Mouse (Mus musculus) intestine, postnatal 0 days (tissue): ENCODE measurements around the gene Osgepl1. TPM values are rescaled to one million over a fixed set of nuclear protein-coding genes. Genes with fewer than 3 reads are reported as not detected.
"Not testable (repeated sequence)": the region's sequence is repeated elsewhere in the genome, so short reads cannot be mapped to it uniquely, and the experiment has no call there.

Experiments
- ATAC-seq: fragments of 200-750 bp; cut with Nextera tagmentation; 2 replicates; pipeline ENCODE4 v1.8.0; 2017; ENCODE audit warnings: mild to moderate bottlenecking, moderate TSS enrichment, moderate library complexity
- H3K27ac ChIP-seq: fragments of 300-500 bp; sonication (generic); 2 replicates; pipeline ENCODE4 v1.5.1; 2014; ENCODE audit warnings: mild to moderate bottlenecking, low read depth, low read length, moderate library complexity
- H3K27me3 ChIP-seq: fragments of 300-500 bp; sonication (generic); replicated peaks from 2 replicates; pipeline ENCODE4 v1.6.1; 2014; ENCODE audit warnings: low read length, mixed read lengths; ENCODE audit not compliant: control insufficient read depth, insufficient read depth
- H3K36me3 ChIP-seq: fragments of 300-500 bp; sonication (generic); 2 replicates; pipeline ENCODE4 v1.6.1; 2014; ENCODE audit warnings: mild to moderate bottlenecking, moderate library complexity; ENCODE audit not compliant: control insufficient read depth, insufficient read depth
- H3K4me1 ChIP-seq: fragments of 300-500 bp; sonication (generic); replicated peaks from 2 replicates; pipeline ENCODE4 v1.6.1; 2014; ENCODE audit warnings: antibody characterized with exemption, low read length, mixed read lengths; ENCODE audit not compliant: control insufficient read depth, insufficient read depth
- H3K4me2 ChIP-seq: fragments of 300-500 bp; sonication (generic); replicated peaks from 2 replicates; pipeline ENCODE4 v1.6.1; 2014; ENCODE audit warnings: low read depth, mild to moderate bottlenecking, moderate library complexity
- H3K4me3 ChIP-seq: fragments of 300-500 bp; sonication (generic); 2 replicates; pipeline ENCODE4 v1.5.1; 2014; ENCODE audit warnings: low read depth, low read length
- H3K9ac ChIP-seq: fragments of 300-500 bp; sonication (generic); 2 replicates; pipeline ENCODE4 v1.6.1; 2014; ENCODE audit warnings: mild to moderate bottlenecking, low read depth, low read length
- H3K9me3 ChIP-seq: fragments of 300-500 bp; sonication (generic); 2 replicates; pipeline ENCODE4 v1.6.1; 2016; ENCODE audit warnings: mixed run types; ENCODE audit not compliant: control insufficient read depth
- CTCF ChIP-seq: sonication (generic); IDR thresholded peaks from 2 replicates; pipeline ENCODE4 v1.5.1; 2016; ENCODE audit warnings: low read depth, mild to moderate bottlenecking, control low read depth, antibody characterized with exemption, moderate library complexity
- WGBS: fragments of 180-500 bp; shearing (Covaris S2); extraction: QIAGEN DNeasy Blood & Tissue Kit; methylation state at CpG from one replicate; pipeline ENCODE4 v1.1.7; 2014; 5-methylcytosine and 5-hydroxymethylcytosine counted together
- polyA plus RNA-seq: library from polyadenylated mRNA; unstranded; fragments of >200 nt; fragmentation: Nextera tagmentation; extraction: Ambion mirVana; gene quantifications from 2 replicates; pipeline ENCODE4 v1.2.1, GENCODE M21; 2015

Osgepl1 gene
- polyA plus RNA-seq, 1 experiment from 2014 or later = 21.0 TPM

DNA sequence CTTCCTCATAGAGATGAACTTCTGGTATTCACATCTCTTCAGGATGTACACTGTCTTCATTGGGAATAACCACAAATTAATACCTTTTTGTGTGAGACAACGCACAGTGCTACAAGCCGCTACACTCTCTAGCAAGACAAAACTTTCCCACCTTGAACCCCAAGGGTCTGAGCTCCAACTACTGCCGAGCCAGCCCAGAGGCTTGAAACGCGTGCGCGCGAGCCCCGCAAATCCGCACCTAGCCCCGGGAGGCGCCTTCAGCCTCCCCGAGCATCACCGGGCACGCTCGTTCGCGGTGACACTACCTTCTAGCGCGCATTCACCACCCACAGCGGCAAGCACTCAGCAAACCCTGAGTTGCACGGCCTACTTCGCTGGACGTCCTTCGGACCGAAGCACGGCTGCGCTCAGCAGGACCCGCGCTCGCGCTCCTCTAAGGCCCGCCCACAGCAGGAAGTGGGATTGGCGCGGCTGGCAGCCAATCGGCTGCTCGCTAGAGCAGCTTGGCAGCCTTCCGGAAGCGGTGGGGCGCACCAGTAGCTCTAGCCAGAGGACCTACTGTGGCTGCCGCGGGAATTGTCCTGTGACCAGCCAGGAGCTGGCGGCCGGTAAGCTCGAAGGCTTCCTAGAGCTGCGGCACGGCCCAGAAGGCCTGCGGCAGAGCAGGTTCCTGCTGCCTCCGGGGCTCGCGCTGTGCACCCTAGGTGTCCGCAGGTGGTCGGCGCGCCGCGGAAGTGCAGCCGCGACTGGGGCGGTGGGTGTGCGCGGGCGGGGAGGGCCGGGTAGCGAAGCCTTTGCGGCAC lies 16.6 kb upstream of the Osgepl1 start, which contains the start of the genes Pms1, Ormdl1 and Gm28778:
Gene Pms1, minus strand, starts transcription at position 438 of the 803 bp plus-strand sequence.
Gene Ormdl1, plus strand, starts transcription at position 515 of the 803 bp plus-strand sequence.
Gene Gm28778, plus strand, starts transcription at position 531 of the 803 bp plus-strand sequence.
- peak within 1 kb of the TSS; percentile 73 for H3K4me3 ChIP-seq
- peak; percentile 37 for TF ChIP-seq CTCF
- under 1% methylated on average over 66 of the region's 66 CpGs for WGBS
- H3K36me3 ChIP-seq = 0 out of 2 replicates have a peak, but pooled peaks cover 4% of the 10 kb centered on the region
- H3K4me2 ChIP-seq = peak within 1 kb of the TSS; percentile 79
- peak; percentile 100 for ATAC-seq
- no peaks in the 10 kb centered on the region for H3K27me3 ChIP-seq
- H3K9me3 ChIP-seq = no peaks in the 10 kb centered on the region
- H3K4me1 ChIP-seq = 0 out of 2 replicates have a peak, but pooled peaks cover 2% of the 10 kb centered on the region
- peak within 1 kb of the TSS; percentile 78 for H3K9ac ChIP-seq
- peak within 1 kb of the TSS; percentile 91 for H3K27ac ChIP-seq

DNA sequence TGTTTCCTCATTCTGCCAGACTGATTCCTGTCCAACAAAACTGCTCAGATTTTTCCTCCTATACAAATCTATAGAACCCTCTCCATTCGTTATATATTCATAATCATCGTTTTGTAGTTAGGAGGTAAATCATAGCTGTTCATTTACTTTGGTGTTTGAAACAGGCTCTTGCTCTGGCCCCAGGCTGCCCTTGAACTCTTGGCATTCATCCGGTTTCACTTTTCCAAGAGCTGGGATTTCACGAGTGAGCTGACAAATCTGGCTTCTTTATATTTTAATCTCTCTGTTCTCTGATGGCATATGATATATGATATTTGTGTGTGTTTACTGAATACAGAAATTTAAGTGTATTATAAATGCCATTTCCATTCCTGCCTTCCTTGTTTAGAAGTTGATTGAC lies 12.9 kb upstream of the Osgepl1 start:
- Histone ChIP-seq H3K36me3 (0 out of 2 replicates have a peak, but pooled peaks cover 4% of the 10 kb centered on the region), H3K4me2 (no peak overlapping the region), H3K4me1 (no peaks in the 10 kb centered on the region), H3K27ac (no peak overlapping the region), H3K9ac (no peak overlapping the region), H3K9me3 (no peaks in the 10 kb centered on the region), H3K27me3 (no peaks in the 10 kb centered on the region), H3K4me3 (no peak overlapping the region)
- WGBS = 66% methylated on average over 4 of the region's 4 CpGs
- no peak for TF ChIP-seq CTCF
- ATAC-seq = no peak

DNA sequence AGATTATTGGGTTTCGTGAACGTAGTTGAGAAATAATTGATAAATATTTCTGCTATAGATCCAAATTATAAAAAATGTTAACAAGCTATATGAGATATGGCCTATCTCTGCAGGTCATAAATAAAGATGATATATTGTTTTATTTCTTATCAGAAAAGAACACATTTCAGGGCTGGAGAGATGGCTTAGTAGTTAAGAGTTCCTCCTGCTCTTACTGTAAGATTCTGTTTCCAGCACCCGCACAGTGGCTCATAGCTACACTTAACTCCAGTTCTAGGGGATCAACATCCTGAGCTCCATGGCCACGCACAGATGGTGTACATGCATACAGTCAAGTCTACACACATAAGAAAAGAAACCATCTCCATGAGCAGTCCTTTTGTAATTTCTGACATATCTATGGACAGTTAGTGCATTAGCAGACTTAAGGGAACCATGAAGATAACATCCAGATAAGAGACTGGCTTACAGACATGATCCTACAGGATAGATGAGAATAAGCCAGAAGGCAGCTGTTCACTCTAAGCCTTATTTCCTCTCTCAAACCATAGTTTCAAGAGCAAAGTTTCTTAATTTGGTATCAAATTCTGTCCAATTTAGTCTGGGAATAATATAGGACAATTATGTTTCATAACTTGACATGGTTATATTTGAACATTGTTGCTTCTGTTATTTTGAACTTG lies 8.4 kb downstream of the Osgepl1 start:
- H3K4me2 ChIP-seq = no peak overlapping the region
- WGBS = 92% methylated on average over 4 of the region's 4 CpGs
- H3K9me3 ChIP-seq = no peaks in the 10 kb centered on the region
- TF ChIP-seq CTCF = no peak
- no peak overlapping the region for H3K9ac ChIP-seq
- no peak for ATAC-seq
- H3K27ac ChIP-seq = no peak overlapping the region
- no peak overlapping the region for H3K4me3 ChIP-seq
- no peaks in the 10 kb centered on the region for H3K27me3 ChIP-seq
- H3K4me1 ChIP-seq = 0 out of 2 replicates have a peak, but pooled peaks cover 3% of the 10 kb centered on the region
- peaks cover 7% of the 10 kb centered on the region; the same call in 1 of the 2 replicates for H3K36me3 ChIP-seq

DNA sequence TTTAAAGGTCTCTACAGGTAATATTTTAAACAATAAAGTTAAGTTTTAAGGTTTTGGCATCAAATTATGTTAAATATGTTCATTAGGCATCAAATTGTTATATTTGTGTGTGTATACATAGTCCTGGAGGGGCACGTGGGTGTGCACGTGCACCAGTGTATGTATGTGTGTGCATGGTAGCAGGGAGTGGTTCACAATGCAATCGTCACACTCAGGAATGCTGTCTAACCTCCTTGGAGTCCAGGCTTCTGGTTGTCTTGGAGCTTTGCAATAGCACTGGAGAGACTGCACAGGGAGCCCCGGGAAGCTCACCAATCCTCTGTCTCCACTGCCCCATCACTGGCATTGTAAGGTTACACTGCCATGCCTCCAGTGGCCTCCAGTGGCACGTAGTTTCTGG lies 9.8 kb downstream of the Osgepl1 start:
- 51% methylated on average over 5 of the region's 5 CpGs for WGBS
- ATAC-seq = peak; percentile 81
- no peaks in the 10 kb centered on the region for H3K27me3 ChIP-seq
- TF ChIP-seq CTCF = peak; percentile 19; the same call in 1 of the 2 replicates
- no peak overlapping the region for H3K4me3 ChIP-seq
- H3K9me3 ChIP-seq = no peaks in the 10 kb centered on the region
- no peak overlapping the region for H3K27ac ChIP-seq
- no peak overlapping the region for H3K4me2 ChIP-seq
- H3K4me1 ChIP-seq = 0 out of 2 replicates have a peak, but pooled peaks cover 3% of the 10 kb centered on the region
- no peak overlapping the region for H3K9ac ChIP-seq
- H3K36me3 ChIP-seq = 0 out of 2 replicates have a peak, but pooled peaks cover 2% of the 10 kb centered on the region

- 51% methylated on average over 1 of the region's 1 CpGs for WGBS
- Histone ChIP-seq H3K9me3 (no peaks in the 10 kb centered on the region), H3K9ac (no peak overlapping the region), H3K27me3 (no peaks in the 10 kb centered on the region), H3K4me3 (no peak overlapping the region), H3K4me2 (no peak overlapping the region), H3K27ac (no peak overlapping the region), H3K36me3 (no peaks in the 10 kb centered on the region), H3K4me1 (0 out of 2 replicates have a peak, but pooled peaks cover 3% of the 10 kb centered on the region)
- TF ChIP-seq CTCF = no peak
- peak; percentile 79 for ATAC-seq
Observed at GRCm38 (mm10) chr1:53324277-53324676, 10.9 kb downstream of the Osgepl1 start.

- no peak overlapping the region for H3K9ac ChIP-seq
- no peak overlapping the region for H3K27ac ChIP-seq
- TF ChIP-seq CTCF = no peak
- ATAC-seq = no peak
- H3K4me3 ChIP-seq = no peak overlapping the region
- no peaks in the 10 kb centered on the region for H3K27me3 ChIP-seq
- no peaks in the 10 kb centered on the region for H3K36me3 ChIP-seq
- no peaks in the 10 kb centered on the region for H3K9me3 ChIP-seq
- H3K4me1 ChIP-seq = 0 out of 2 replicates have a peak, but pooled peaks cover 3% of the 10 kb centered on the region
- WGBS = 68% methylated on average over 5 of the region's 5 CpGs
- H3K4me2 ChIP-seq = no peak overlapping the region
Observed at GRCm38 (mm10) chr1:53324827-53325494, 11.5 kb downstream of the Osgepl1 start.

DNA sequence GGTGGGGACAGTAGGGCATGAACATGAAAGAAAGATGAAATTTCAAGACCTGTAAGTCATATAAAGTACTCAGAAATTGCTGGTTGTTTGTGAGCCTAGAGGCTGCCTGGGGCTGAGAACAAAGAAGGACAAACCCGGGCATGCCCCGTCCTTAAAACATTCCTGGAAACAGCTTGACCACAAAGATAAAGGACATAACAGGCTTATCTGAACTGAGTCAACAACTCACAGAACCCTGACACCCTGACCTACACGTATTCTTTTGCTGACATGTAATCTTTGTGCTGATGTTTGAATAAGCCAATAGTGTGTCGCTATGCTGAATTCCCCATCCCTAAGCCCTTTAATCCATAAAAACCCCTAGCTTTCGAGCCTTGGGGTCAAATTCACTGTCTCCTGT lies 20.1 kb downstream of the Osgepl1 start:
- H3K27me3 ChIP-seq, H3K9me3 ChIP-seq, H3K4me2 ChIP-seq, H3K27ac ChIP-seq, ATAC-seq, H3K9ac ChIP-seq, H3K4me1 ChIP-seq, H3K36me3 ChIP-seq, H3K4me3 ChIP-seq: not testable (repeated sequence)
- WGBS = 58% methylated on average over 5 of the region's 5 CpGs
